Mouse (Mus musculus): ENCODE results near the gene Iars2. TPM values are rescaled to one million over a fixed set of nuclear protein-coding genes. Genes with fewer than 3 reads are reported as not detected.

The Iars2 gene
- polyA plus RNA-seq, 1 experiment from 2014 or later, result 18.5 TPM

DNA sequence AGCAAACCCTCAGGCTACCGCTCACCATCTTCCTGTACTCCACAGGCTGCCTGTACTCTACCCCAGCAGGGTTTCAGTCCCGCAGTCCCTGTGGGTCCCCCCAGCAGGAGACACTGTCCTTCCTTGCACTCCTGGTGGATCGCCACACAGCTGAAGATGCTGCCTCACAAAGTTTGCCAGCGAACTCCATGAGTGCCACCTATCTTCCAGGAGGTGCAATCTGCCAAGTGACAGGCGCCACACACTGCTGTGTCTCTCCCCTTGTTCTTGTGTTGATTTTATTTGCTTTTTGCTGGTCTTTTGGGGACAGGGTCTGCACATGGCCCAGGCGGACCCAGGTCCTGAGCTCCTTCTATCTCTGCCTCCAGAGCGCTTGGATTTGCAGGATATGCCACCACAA, 32.3 kb downstream of the Iars2 start:
- Histone ChIP-seq H3K27ac (replicated peaks) (no peak overlapping the region), H3K36me3 (peaks cover 55% of the 10 kb centered on the region), H3K4me3 (replicated peaks) (no peak overlapping the region), H3K4me1 (no peaks in the 10 kb centered on the region), H3K9me3 (replicated peaks) (no peaks in the 10 kb centered on the region), H3K27me3 (replicated peaks) (no peaks in the 10 kb centered on the region), H3K9ac (replicated peaks) (no peak overlapping the region), H3K4me2 (no peak overlapping the region)
- 90% methylated on average over 7 of the region's 7 CpGs for WGBS
- ATAC-seq (ENCODE audit: low FRiP score), result no peak

DNA sequence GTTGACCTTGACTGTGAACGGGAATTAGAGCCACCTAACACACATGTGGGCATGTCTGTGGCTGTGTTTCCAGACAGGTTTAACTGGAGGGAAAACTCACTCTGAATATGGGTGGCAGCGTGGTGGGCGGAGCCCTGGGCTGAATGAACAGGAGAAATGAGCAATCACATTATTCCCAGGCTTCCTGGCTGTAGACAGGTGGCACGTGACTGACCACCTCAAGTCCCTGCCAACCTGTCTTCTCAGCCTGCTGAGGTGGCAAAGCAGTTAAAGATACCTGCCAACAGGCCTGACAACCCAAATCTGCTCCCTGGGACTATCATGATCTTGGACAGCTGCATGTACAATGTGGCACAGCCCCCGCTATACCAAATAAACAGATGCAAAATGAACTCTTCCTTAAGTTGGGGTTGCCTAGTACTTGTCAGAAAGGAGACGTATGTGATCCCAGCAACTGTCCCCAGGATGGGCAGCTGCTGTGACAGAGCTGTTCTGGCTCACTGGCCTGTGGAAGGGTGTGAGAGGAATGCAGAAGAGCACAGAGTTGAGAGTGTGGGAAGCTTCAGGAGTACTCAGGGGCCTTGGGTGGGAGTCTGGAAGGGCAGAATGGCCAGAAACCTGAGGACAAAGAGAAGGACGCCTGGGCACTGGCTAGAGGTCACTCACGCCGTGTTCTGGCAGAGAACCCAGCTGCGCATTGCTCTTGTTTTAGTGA, 36.4 kb downstream of the Iars2 start:
- Histone ChIP-seq H3K4me3 (replicated peaks) (no peak overlapping the region), H3K36me3 (peaks cover 77% of the 10 kb centered on the region), H3K9ac (replicated peaks) (no peak overlapping the region), H3K4me1 (no peaks in the 10 kb centered on the region), H3K27me3 (replicated peaks) (no peaks in the 10 kb centered on the region), H3K9me3 (replicated peaks) (no peaks in the 10 kb centered on the region), H3K27ac (replicated peaks) (no peak overlapping the region), H3K4me2 (no peak overlapping the region)
- no peak for ATAC-seq (ENCODE audit: low FRiP score)
- 92% methylated on average over 10 of the region's 10 CpGs for WGBS

DNA sequence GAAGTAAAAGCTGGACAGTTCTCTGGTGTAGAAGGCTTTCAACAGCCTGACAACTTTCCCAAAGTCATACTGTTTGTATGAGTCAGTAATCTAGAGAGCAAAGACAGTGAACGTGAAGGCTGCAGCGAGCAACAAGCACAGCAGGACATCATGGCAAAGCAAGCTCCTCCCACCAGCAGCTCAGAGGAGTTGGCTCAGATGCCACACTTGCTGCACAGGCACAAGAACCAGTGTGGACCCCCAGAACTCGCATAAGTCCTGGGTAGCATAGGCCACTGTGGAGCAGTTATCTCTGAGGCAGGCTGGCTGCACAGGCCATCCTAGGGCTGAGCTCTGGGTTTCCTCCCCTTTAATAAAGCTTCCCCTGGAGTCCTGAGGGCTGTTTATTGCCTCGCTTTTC, 37.9 kb downstream of the Iars2 start:
- H3K27me3 ChIP-seq (replicated peaks), result no peaks in the 10 kb centered on the region
- peaks cover 76% of the 10 kb centered on the region for H3K36me3 ChIP-seq
- no peak for ATAC-seq (ENCODE audit: low FRiP score)
- 55% methylated on average over 4 of the region's 4 CpGs for WGBS
- H3K4me2 ChIP-seq, result no peak overlapping the region
- no peaks in the 10 kb centered on the region for H3K9me3 ChIP-seq (replicated peaks)
- H3K9ac ChIP-seq (replicated peaks), result no peak overlapping the region
- no peak overlapping the region for H3K4me3 ChIP-seq (replicated peaks)
- no peak overlapping the region for H3K27ac ChIP-seq (replicated peaks)
- H3K4me1 ChIP-seq, result no peaks in the 10 kb centered on the region

DNA sequence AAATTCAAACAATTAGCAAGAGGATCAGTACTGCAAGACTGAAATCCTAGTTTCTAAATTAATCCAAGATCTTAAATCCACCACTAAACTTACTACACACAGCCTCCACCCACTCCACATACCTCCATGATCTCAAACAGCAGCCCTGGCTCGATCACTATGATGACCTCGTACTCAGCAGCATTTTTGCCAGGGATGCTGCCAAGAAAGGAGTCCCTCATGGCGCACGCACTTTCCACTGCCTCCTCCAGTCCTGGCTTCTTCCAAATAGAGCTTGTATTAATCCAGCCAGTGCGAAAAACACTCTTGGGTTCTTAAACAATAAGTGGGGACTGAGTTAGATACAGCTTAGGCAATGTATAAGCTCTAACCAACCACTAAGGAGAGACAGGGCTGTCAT, 40.0 kb downstream of the Iars2 start:
- H3K9ac ChIP-seq (replicated peaks), result no peak overlapping the region
- ATAC-seq (ENCODE audit: low FRiP score), result no peak
- WGBS, result 85% methylated on average over 5 of the region's 5 CpGs
- peaks cover 7% of the 10 kb centered on the region for H3K4me1 ChIP-seq
- H3K27me3 ChIP-seq (replicated peaks), result no peaks in the 10 kb centered on the region
- H3K27ac ChIP-seq (replicated peaks), result no peak overlapping the region
- H3K4me2 ChIP-seq, result no peak overlapping the region
- H3K9me3 ChIP-seq (replicated peaks), result no peaks in the 10 kb centered on the region
- H3K36me3 ChIP-seq, result peaks cover 72% of the 10 kb centered on the region
- no peak overlapping the region for H3K4me3 ChIP-seq (replicated peaks)

DNA sequence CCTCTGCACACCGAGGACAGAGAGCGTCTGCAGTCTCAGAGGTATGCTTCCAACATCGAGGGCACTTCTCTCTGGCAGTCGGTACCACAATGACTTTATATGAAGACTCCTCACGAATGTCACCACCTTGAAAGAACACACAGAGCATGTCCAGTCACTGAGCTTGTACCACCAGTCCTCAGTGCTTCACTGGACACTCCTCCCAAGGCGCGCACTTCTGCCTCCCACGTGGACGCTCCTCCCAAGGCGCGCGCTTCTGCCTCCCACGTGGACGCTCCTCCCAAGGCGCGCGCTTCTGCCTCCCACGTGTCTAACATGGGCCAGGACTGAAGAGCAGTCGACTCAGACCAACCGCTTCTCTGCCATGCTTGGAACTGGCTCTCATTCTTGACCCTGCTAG, 42.1 kb downstream of the Iars2 start:
- 92% methylated on average over 20 of the region's 20 CpGs for WGBS
- Histone ChIP-seq H3K27ac (replicated peaks) (no peak overlapping the region), H3K4me2 (no peak overlapping the region), H3K4me3 (replicated peaks) (no peak overlapping the region), H3K9ac (replicated peaks) (no peak overlapping the region), H3K27me3 (replicated peaks) (no peaks in the 10 kb centered on the region), H3K4me1 (peaks cover 7% of the 10 kb centered on the region), H3K9me3 (replicated peaks) (no peaks in the 10 kb centered on the region), H3K36me3 (peaks cover 71% of the 10 kb centered on the region)
- no peak for ATAC-seq (ENCODE audit: low FRiP score)

DNA sequence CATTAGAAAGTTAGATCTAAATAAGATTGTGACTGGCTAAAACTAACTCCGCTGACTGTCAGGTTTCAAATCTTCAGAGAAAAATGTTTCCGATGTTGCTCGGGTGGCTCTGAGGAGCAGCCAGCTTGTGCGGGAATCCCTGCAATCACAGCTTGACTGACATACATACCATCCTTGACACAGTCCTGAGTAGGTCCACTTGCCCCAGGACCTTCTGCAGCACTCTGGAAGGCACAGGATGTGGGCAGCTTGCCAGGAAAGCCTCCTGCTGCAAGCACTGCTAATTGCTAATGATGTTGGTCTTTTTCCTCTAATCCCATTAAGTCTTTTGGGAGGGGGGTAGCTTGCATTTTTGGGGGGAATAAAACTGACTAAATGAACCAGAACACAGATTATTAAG, 44.0 kb downstream of the Iars2 start:
- Histone ChIP-seq H3K36me3 (peaks cover 73% of the 10 kb centered on the region), H3K27ac (replicated peaks) (no peak overlapping the region; the same call in 1 of the 2 replicates)
- WGBS, result 71% methylated on average over 4 of the region's 4 CpGs

DNA sequence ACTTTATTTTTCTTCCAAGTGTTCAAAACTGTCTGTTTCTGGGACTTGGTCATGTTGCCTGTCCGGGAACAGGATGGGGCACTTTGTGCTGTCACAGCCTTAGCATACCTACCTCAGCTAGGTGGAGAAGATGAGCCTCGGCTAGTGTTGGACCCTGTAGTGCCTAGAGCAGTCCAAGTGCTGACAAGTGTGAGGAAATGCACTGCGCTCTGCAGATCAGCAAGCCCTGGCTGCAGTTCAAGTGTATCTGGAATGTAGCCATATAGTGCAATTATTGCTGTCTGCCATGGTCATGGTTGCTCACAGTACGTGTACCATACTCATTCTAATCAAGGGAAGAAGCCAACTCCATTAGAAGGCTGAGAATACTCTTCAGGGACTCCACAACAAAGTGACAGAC, 44.5 kb downstream of the Iars2 start:
- Histone ChIP-seq H3K4me1 (peaks cover 7% of the 10 kb centered on the region), H3K36me3 (peaks cover 75% of the 10 kb centered on the region), H3K4me2 (no peak overlapping the region), H3K9ac (replicated peaks) (no peak overlapping the region), H3K27ac (replicated peaks) (no peak overlapping the region), H3K27me3 (replicated peaks) (no peaks in the 10 kb centered on the region), H3K9me3 (replicated peaks) (no peaks in the 10 kb centered on the region), H3K4me3 (replicated peaks) (no peak overlapping the region)
- WGBS, result 66% methylated on average over 4 of the region's 4 CpGs
- ATAC-seq (ENCODE audit: low FRiP score), result no peak

More for the DNA sequence above, 44.0 kb downstream of the Iars2 start:
- no peak overlapping the region for H3K9ac ChIP-seq (replicated peaks)
- ATAC-seq (ENCODE audit: low FRiP score), result peak; percentile 63; the same call in 1 of the 2 replicates
- no peak overlapping the region for H3K4me2 ChIP-seq
- H3K4me1 ChIP-seq, result peaks cover 7% of the 10 kb centered on the region
- no peaks in the 10 kb centered on the region for H3K27me3 ChIP-seq (replicated peaks)
- H3K4me3 ChIP-seq (replicated peaks), result no peak overlapping the region
- H3K9me3 ChIP-seq (replicated peaks), result no peaks in the 10 kb centered on the region

DNA sequence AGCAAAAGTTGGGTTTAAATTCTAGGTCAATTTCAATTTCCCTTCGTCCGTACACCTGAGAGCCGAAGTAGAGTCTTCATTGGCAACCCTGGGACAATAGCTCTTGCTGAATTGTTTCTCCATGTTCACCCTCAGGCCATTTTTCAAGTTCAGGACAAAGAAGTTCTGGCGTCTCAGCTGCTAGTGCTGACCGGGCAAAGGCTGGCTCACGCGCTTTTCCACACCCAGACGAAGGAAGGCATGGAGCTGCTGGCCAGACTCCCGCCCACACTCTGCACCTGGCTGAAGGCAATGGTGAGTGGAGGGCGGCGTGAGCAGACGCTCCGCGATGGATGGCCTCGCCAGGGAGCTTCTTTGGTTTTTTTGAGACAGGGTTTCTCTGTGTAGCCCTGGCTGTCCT, 45.9 kb downstream of the Iars2 start:
- peaks cover 7% of the 10 kb centered on the region for H3K4me1 ChIP-seq
- 89% methylated on average over 15 of the region's 15 CpGs for WGBS
- no peak overlapping the region for H3K9ac ChIP-seq (replicated peaks)
- no peaks in the 10 kb centered on the region for H3K27me3 ChIP-seq (replicated peaks)
- no peaks in the 10 kb centered on the region for H3K9me3 ChIP-seq (replicated peaks)
- peaks cover 86% of the 10 kb centered on the region for H3K36me3 ChIP-seq
- no peak overlapping the region for H3K4me3 ChIP-seq (replicated peaks)
- ATAC-seq (ENCODE audit: low FRiP score), result no peak
- no peak overlapping the region for H3K4me2 ChIP-seq
- H3K27ac ChIP-seq (replicated peaks), result no peak overlapping the region

DNA sequence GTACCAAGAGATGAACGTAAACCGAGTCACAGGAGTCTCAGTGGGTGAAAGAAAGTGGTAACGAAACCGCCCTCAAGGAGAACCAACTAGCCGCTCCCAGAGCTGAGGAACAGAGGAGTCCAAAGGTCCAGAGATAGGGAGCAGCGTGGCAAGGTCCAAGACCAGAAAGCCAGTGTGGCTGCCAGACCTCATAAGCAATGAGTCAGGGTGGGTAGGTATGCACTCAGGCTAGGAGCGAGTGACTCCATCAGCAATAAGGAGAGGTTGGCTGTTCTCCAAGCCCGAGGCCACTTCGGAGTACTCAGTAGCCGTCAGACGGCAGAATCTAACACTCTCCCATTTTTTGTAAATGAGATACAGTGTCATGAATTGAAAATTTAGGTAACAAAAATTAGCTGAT, 46.4 kb downstream of the Iars2 start:
- Histone ChIP-seq H3K9me3 (replicated peaks) (no peaks in the 10 kb centered on the region), H3K27ac (replicated peaks) (no peak overlapping the region), H3K4me3 (replicated peaks) (no peak overlapping the region), H3K9ac (replicated peaks) (no peak overlapping the region), H3K27me3 (replicated peaks) (no peaks in the 10 kb centered on the region), H3K4me1 (peaks cover 7% of the 10 kb centered on the region), H3K4me2 (no peak overlapping the region), H3K36me3 (peaks cover 88% of the 10 kb centered on the region)
- no peak for ATAC-seq (ENCODE audit: low FRiP score)
- WGBS, result 90% methylated on average over 11 of the region's 11 CpGs

DNA sequence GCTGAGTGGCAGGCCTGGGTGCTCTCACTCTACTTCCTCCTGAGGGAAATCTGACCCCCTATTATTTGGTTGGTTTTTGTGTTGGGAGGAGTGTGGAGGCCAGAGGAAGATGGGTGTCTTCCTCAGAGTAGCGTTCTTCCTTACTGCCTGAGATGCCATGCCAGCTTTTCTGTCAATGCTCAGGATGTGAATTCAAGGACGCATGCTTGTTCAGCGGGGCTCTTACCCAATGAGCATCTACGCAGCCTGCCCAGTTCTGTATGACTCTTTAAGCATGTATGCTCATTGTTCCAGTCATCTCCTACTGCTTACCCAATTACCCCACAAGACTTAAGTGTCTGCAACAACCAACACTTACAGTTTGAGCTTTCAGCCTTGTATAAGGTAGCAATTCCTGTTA, 48.6 kb downstream of the Iars2 start:
- WGBS, result 97% methylated on average over 4 of the region's 4 CpGs
- no peak for ATAC-seq (ENCODE audit: low FRiP score)
- H3K4me2 ChIP-seq, result no peak overlapping the region
- H3K9me3 ChIP-seq (replicated peaks), result no peaks in the 10 kb centered on the region
- H3K4me1 ChIP-seq, result peaks cover 7% of the 10 kb centered on the region
- H3K27ac ChIP-seq (replicated peaks), result no peak overlapping the region
- no peaks in the 10 kb centered on the region for H3K27me3 ChIP-seq (replicated peaks)
- peaks cover 92% of the 10 kb centered on the region for H3K36me3 ChIP-seq
- H3K9ac ChIP-seq (replicated peaks), result no peak overlapping the region
- no peak overlapping the region for H3K4me3 ChIP-seq (replicated peaks)

DNA sequence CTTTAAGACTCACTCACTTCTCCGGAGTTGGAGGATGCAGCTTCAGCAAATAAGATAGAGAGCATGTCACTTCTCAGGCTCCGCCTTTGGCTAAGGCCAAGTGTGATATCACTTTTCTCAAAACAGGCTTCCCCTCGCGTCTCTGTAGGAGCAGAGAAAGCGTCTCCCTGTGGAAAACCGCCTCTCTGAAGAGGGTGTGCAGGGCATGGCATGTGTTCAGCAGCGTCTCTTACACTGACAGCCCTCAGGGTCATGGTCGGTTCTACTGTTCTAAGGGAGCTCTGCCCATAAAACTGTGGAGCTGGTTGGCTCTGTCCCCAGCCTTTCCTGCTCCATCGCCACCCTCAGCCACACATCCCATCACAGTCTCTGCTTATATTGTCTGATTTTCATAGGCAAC, 49.9 kb downstream of the Iars2 start:
- WGBS, result 90% methylated on average over 9 of the region's 9 CpGs
- no peaks in the 10 kb centered on the region for H3K4me1 ChIP-seq
- H3K27me3 ChIP-seq (replicated peaks), result no peaks in the 10 kb centered on the region
- H3K9me3 ChIP-seq (replicated peaks), result no peaks in the 10 kb centered on the region
- H3K36me3 ChIP-seq, result peaks cover 96% of the 10 kb centered on the region
- H3K4me2 ChIP-seq, result no peak overlapping the region
- no peak overlapping the region for H3K9ac ChIP-seq (replicated peaks)
- no peak overlapping the region for H3K4me3 ChIP-seq (replicated peaks)
- ATAC-seq (ENCODE audit: low FRiP score), result no peak
- no peak overlapping the region for H3K27ac ChIP-seq (replicated peaks)

DNA sequence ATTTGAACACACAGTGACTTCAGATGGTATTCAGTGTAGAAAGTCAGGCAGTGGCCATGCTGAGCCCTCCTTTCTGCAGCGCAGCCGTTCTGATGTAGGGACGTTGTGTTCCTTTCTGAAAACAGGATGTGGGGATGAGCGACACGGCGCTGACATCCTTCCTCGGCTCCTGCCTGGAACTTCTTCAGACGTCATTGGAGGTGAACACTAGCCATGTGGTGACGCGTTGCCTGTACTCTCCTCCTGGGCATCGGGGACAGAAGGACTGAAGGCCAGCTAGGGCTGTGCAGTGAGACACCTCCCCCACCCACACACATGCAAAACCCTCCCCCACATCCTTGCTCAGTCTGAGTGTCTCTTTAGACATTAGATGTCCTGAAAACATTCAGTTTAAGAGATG, 52.2 kb downstream of the Iars2 start:
- no peak overlapping the region for H3K27ac ChIP-seq (replicated peaks)
- no peaks in the 10 kb centered on the region; the same call in 1 of the 2 replicates for H3K9me3 ChIP-seq (replicated peaks)
- H3K9ac ChIP-seq (replicated peaks), result no peak overlapping the region
- WGBS, result 88% methylated on average over 11 of the region's 11 CpGs
- no peak overlapping the region for H3K4me3 ChIP-seq (replicated peaks)
- peaks cover 93% of the 10 kb centered on the region for H3K36me3 ChIP-seq
- no peaks in the 10 kb centered on the region for H3K4me1 ChIP-seq
- no peak for ATAC-seq (ENCODE audit: low FRiP score)
- no peak overlapping the region for H3K4me2 ChIP-seq
- no peaks in the 10 kb centered on the region for H3K27me3 ChIP-seq (replicated peaks)
